Mouse (Mus musculus): ENCODE measurements around the gene Msi1. TPM values are rescaled to one million over a fixed set of nuclear protein-coding genes. Genes with fewer than 3 reads are reported as not detected.

The Msi1 gene
- polyA plus RNA-seq, 1 experiment from 2014 or later: 136 TPM

DNA sequence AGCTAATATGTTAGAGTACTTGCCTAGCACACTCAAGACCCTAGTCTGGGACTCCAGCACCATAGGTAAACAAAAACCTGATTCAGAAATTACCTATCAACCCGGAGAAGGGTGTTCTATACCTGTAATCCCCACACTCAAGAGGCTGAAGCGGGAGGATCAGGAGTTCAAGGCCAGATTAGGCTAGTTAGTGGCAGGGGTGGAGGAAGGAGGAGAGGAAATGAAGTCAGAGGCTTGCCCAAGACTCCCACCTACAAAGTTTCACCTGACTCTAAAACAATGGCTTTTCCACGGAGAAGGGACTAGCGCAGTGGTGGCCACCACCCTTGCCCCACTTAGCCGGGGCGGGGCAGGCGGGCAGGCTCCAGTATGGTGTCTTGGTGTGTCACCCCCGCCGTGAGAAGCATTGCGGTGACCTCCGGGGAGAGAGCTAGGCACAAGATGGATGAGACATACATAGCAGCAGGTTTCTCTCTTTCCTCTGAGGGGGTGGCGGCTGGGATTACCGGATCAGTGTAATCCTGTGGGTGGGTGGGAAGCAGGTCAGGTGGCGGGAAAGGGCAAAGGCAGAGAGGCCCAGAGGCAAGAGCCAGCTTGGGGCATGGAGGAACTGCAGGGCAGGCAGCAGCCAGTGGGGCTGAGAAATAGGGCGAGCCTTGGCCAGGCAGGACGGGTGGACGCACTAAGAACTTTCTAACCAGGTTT lies 25.8 kb upstream of the Msi1 start:
- 13% methylated on average over 17 of the region's 17 CpGs for WGBS
- ATAC-seq (ENCODE audit: low FRiP score): peak; percentile 60
- Histone ChIP-seq H3K27ac (ENCODE audit: low read depth, low read length) (peak overlapping the region; percentile 93), H3K4me3 (ENCODE audit: low read depth, low read length) (no peak overlapping the region), H3K4me2 (replicated peaks; ENCODE audit: low read depth, low read length) (peak overlapping the region; percentile 25), H3K27me3 (ENCODE audit: control insufficient read depth, insufficient read depth, low read length) (no peaks in the 10 kb centered on the region), H3K9ac (ENCODE audit: low read depth, low read length) (peak overlapping the region; percentile 40; the same call in 1 of the 2 replicates), H3K36me3 (ENCODE audit: control insufficient read depth, insufficient read depth, low read length) (no peaks in the 10 kb centered on the region), H3K4me1 (replicated peaks; ENCODE audit: control insufficient read depth, insufficient read depth, low read length) (peaks cover 13% of the 10 kb centered on the region; the same call in 1 of the 2 replicates), H3K9me3 (ENCODE audit: control insufficient read depth, low read length) (no peaks in the 10 kb centered on the region)
- peak; percentile 50 for DNase-seq (ENCODE audit: low spot score)

DNA sequence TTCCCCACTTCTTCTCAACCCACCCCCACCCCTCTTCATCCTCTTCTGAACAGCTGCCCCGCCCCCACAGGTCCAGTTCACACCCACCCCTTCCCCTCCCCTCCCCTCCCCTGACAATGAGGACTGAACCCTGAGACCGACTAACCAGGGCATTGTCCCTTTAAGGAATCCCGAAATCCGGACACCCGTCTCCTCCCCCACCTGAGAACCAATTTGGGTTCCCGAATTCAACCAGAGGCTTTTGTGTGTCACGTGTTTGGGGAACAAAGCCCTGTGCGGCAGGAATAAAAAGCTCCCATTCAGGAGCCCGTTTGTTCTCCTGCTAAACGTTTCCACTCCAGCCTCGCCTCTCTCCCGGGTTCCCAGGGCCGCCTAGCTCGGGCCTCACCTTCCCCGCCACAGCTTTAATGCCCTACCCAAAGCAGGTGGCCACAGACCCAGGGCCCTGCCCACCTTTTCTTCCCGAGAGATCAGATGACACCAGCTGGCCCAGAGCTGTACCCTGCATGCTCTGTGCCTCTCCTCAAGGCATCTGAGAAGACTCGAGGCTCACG lies 25.1 kb upstream of the Msi1 start:
- Histone ChIP-seq H3K4me2 (replicated peaks; ENCODE audit: low read depth, low read length) (peak overlapping the region; percentile 25), H3K36me3 (ENCODE audit: control insufficient read depth, insufficient read depth, low read length) (no peaks in the 10 kb centered on the region), H3K4me1 (replicated peaks; ENCODE audit: control insufficient read depth, insufficient read depth, low read length) (peaks cover 13% of the 10 kb centered on the region; the same call in 1 of the 2 replicates), H3K4me3 (ENCODE audit: low read depth, low read length) (no peak overlapping the region), H3K9me3 (ENCODE audit: control insufficient read depth, low read length) (no peaks in the 10 kb centered on the region), H3K27me3 (ENCODE audit: control insufficient read depth, insufficient read depth, low read length) (no peaks in the 10 kb centered on the region), H3K27ac (ENCODE audit: low read depth, low read length) (peak overlapping the region; percentile 93), H3K9ac (ENCODE audit: low read depth, low read length) (peak overlapping the region; percentile 52)
- DNase-seq (ENCODE audit: low spot score): peak; percentile 79
- ATAC-seq (ENCODE audit: low FRiP score): peak; percentile 75
- WGBS: under 1% methylated on average over 18 of the region's 18 CpGs

DNA sequence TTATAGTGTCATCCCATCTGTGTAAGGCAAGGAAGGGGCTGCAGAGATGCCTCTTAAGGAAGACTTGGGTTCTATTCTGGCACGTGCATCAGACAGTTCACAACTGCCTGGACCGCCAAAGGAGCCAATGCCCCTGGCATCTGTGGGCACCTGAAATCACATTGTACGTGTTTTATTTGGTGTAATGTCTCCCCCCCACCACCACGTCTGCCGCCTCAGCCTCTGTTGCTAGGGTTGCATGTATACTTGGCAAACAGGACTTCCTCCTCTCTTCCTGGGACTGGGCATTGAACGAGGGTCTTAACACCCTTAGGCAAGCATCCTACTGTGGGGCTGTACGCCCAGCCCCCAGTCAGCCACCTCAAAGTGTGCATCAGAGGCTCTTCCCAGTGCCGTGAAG lies 24.2 kb upstream of the Msi1 start:
- Histone ChIP-seq H3K4me2 (replicated peaks; ENCODE audit: low read depth, low read length) (no peak overlapping the region), H3K4me1 (replicated peaks; ENCODE audit: control insufficient read depth, insufficient read depth, low read length) (peaks cover 13% of the 10 kb centered on the region; the same call in 1 of the 2 replicates), H3K36me3 (ENCODE audit: control insufficient read depth, insufficient read depth, low read length) (no peaks in the 10 kb centered on the region), H3K27me3 (ENCODE audit: control insufficient read depth, insufficient read depth, low read length) (no peaks in the 10 kb centered on the region), H3K4me3 (ENCODE audit: low read depth, low read length) (no peak overlapping the region), H3K9ac (ENCODE audit: low read depth, low read length) (peak overlapping the region; percentile 12), H3K9me3 (ENCODE audit: control insufficient read depth, low read length) (no peaks in the 10 kb centered on the region), H3K27ac (ENCODE audit: low read depth, low read length) (peak overlapping the region; percentile 93)
- WGBS: 46% methylated on average over 8 of the region's 8 CpGs
- ATAC-seq (ENCODE audit: low FRiP score): no peak
- no peak for DNase-seq (ENCODE audit: low spot score)

DNA sequence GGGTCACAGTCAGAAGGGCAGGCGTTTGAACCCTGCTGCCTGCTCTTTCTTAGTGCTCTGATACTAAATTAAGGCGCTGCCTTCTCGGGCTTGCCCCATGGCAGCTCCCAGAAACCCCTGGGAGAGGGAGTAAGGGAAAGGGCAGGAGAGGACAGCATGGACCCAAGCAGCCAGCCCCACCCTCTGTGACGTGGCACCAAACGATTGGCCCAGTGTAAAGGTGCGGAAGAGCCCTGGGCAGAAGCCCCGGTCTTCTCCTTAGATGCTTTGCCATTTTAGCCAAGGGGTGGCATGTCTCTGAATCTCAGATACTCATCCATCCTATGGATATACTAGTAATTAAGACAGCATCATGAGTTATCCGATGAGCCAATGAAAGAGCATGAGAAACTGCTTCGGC lies 21.3 kb upstream of the Msi1 start:
- ATAC-seq (ENCODE audit: low FRiP score): peak; percentile 59; the same call in 1 of the 2 replicates
- 31% methylated on average over 9 of the region's 9 CpGs for WGBS
- Histone ChIP-seq H3K9ac (ENCODE audit: low read depth, low read length) (no peak overlapping the region), H3K4me2 (replicated peaks; ENCODE audit: low read depth, low read length) (no peak overlapping the region), H3K9me3 (ENCODE audit: control insufficient read depth, low read length) (no peaks in the 10 kb centered on the region), H3K36me3 (ENCODE audit: control insufficient read depth, insufficient read depth, low read length) (no peaks in the 10 kb centered on the region), H3K27ac (ENCODE audit: low read depth, low read length) (0 out of 2 replicates have a peak overlapping the region, but pooled peaks have one; percentile 36), H3K4me1 (replicated peaks; ENCODE audit: control insufficient read depth, insufficient read depth, low read length) (peaks cover 13% of the 10 kb centered on the region; the same call in 1 of the 2 replicates), H3K27me3 (ENCODE audit: control insufficient read depth, insufficient read depth, low read length) (no peaks in the 10 kb centered on the region), H3K4me3 (ENCODE audit: low read depth, low read length) (no peak overlapping the region)
- peak; percentile 63 for DNase-seq (ENCODE audit: low spot score)

DNA sequence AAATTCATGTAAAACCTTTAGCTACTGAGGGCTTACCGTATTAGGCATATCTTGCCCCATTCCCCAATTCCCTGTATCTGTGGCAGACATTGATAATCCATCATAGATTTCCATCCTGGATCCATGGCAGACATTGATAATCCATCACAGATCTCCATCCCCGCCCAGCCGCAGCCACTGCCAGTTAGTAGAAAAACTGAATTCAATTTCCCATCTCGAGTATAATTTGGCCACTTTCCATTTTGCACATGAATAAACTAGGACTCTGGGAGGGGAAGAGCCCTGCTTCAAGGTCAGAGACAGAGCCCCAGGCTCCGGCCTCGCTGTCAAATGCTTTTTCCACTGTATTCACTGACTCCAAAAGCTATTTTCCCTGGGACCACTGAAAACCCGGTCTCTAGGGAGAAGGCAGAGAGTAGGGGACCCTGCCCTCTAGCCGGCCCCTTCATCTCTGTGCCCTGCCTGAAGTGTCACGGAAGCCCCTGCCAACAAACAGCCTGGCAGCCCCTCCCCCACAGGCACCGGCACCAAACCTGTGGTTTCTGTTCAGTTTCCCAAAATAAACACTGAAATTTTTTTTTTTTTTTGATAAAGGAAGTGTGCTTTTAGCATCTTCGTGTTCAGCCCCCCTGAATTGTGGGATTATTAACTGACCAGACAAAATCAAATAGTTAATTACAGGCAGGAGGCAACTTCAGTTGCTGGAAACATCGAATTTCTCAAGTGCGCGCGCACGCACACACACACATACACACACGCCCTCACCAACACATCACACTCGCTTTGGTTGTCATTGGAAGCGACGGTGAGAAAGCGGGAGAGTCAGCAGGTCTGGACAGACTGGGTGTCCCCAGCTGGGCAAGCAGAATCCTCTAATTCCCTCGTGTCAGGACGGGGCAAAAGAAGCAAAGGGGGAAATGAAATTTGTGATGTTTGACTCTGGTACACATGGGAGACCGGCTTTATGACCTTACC lies 14.0 kb upstream of the Msi1 start:
- Histone ChIP-seq H3K27me3 (ENCODE audit: control insufficient read depth, insufficient read depth, low read length) (no peaks in the 10 kb centered on the region), H3K4me1 (replicated peaks; ENCODE audit: control insufficient read depth, insufficient read depth, low read length) (no peaks in the 10 kb centered on the region; the same call in 1 of the 2 replicates), H3K27ac (ENCODE audit: low read depth, low read length) (peak overlapping the region; percentile 62), H3K9ac (ENCODE audit: low read depth, low read length) (0 out of 2 replicates have a peak overlapping the region, but pooled peaks have one; percentile 31), H3K4me2 (replicated peaks; ENCODE audit: low read depth, low read length) (peak overlapping the region; percentile 27), H3K4me3 (ENCODE audit: low read depth, low read length) (peak overlapping the region; percentile 12; the same call in 1 of the 2 replicates), H3K9me3 (ENCODE audit: control insufficient read depth, low read length) (no peaks in the 10 kb centered on the region), H3K36me3 (ENCODE audit: control insufficient read depth, insufficient read depth, low read length) (no peaks in the 10 kb centered on the region)
- ATAC-seq (ENCODE audit: low FRiP score) (no peak), DNase-seq (ENCODE audit: low spot score) (peak; percentile 45)
- WGBS: 57% methylated on average over 24 of the region's 24 CpGs

DNA sequence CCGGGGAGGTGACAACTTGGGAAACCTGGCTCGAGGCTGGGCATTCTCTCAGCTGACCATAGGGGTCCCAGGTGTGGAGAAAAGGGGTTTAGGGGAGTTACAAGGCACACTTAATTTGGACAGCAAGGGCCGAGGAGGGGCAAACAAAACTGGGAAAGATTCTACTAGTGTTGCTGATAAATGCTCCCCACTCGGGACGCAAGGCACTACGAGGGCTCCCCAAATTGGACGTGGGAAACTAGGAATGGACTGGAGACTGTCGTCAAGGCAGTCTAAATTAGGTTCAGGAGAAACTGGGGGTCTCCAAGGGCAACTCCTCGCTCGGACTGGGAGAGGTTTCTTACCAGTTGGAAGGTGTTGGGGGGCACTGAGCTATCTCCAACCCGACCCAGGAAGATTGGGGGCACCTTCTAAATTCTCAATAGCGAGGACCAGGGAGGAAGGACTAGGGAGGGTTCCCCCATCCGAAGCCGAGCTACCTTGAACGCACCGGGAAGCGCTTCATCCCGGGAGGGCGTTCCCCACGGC lies 504 bp upstream of the Msi1 start:
- Histone ChIP-seq H3K4me2 (replicated peaks; ENCODE audit: low read depth, low read length) (peak overlapping the region; percentile 74), H3K36me3 (ENCODE audit: control insufficient read depth, insufficient read depth, low read length) (no peaks in the 10 kb centered on the region), H3K9me3 (ENCODE audit: control insufficient read depth, low read length) (no peaks in the 10 kb centered on the region), H3K27ac (ENCODE audit: low read depth, low read length) (peak overlapping the region; percentile 100), H3K9ac (ENCODE audit: low read depth, low read length) (peak overlapping the region; percentile 99), H3K4me1 (replicated peaks; ENCODE audit: control insufficient read depth, insufficient read depth, low read length) (peaks cover 11% of the 10 kb centered on the region), H3K27me3 (ENCODE audit: control insufficient read depth, insufficient read depth, low read length) (no peaks in the 10 kb centered on the region), H3K4me3 (ENCODE audit: low read depth, low read length) (peak overlapping the region; percentile 97)
- no peak for ATAC-seq (ENCODE audit: low FRiP score)
- DNase-seq (ENCODE audit: low spot score): no peak
- WGBS: 1% methylated on average over 20 of the region's 20 CpGs

DNA sequence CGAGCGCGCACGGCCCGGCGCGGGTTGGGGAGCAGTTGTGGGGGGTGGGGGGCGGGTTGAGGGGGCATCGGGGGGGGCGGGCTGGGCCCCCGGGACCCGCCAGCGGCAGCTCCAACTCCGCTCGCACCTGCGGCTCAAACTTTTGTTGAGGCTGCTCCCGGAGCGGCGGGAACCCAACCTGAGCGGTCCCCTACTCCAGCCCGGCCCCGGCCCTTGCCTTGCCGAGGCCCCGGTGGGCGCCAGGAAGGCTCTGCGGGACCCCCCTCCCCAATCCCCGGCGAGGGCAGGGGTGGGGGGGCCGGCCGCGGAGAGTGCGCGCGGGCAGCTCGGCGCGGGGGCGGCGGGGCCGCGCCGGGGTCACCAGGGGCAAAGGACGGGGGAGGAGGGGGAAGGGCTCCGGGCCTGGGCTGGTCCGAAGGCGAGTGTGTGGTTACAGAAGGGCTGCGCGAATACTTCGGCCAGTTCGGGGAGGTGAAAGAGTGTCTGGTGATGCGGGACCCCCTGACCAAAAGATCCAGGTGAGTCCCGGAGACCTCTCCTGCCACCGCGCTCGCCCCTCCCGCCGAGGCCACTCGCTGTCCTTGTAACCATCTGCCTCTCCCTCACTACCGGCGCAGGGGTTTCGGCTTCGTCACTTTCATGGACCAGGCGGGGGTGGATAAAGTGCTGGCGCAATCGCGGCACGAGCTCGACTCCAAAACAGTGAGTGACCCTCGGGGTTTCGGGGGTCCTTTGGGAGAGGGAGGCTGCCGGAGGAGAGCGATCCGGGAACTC lies 975 bp downstream of the Msi1 start:
- no peaks in the 10 kb centered on the region for H3K36me3 ChIP-seq (ENCODE audit: control insufficient read depth, insufficient read depth, low read length)
- DNase-seq (ENCODE audit: low spot score): no peak

More for the DNA sequence above, 975 bp downstream of the Msi1 start:
- under 1% methylated on average over 37 of the region's 73 CpGs for WGBS
- no peak; the same call in 1 of the 2 replicates for ATAC-seq (ENCODE audit: low FRiP score)
- H3K27me3 ChIP-seq (ENCODE audit: control insufficient read depth, insufficient read depth, low read length): no peaks in the 10 kb centered on the region
- peak overlapping the region; percentile 99 for H3K9ac ChIP-seq (ENCODE audit: low read depth, low read length)
- H3K4me1 ChIP-seq (replicated peaks; ENCODE audit: control insufficient read depth, insufficient read depth, low read length): peaks cover 23% of the 10 kb centered on the region
- H3K4me2 ChIP-seq (replicated peaks; ENCODE audit: low read depth, low read length): peak overlapping the region; percentile 74
- no peaks in the 10 kb centered on the region for H3K9me3 ChIP-seq (ENCODE audit: control insufficient read depth, low read length)
- H3K4me3 ChIP-seq (ENCODE audit: low read depth, low read length): peak overlapping the region; percentile 97
- peak overlapping the region; percentile 100 for H3K27ac ChIP-seq (ENCODE audit: low read depth, low read length)

Data from hindbrain, embryonic 11.5 days (tissue).